Mouse (Mus musculus) urinary bladder, postnatal 10 days (tissue): ENCODE results near the gene Glrx5.

Source experiments
- DNase-seq: peaks from one replicate; pipeline ENCODE4 v3.0.0; 2022; ENCODE audit warnings: low spot score

Gene Glrx5

DNA sequence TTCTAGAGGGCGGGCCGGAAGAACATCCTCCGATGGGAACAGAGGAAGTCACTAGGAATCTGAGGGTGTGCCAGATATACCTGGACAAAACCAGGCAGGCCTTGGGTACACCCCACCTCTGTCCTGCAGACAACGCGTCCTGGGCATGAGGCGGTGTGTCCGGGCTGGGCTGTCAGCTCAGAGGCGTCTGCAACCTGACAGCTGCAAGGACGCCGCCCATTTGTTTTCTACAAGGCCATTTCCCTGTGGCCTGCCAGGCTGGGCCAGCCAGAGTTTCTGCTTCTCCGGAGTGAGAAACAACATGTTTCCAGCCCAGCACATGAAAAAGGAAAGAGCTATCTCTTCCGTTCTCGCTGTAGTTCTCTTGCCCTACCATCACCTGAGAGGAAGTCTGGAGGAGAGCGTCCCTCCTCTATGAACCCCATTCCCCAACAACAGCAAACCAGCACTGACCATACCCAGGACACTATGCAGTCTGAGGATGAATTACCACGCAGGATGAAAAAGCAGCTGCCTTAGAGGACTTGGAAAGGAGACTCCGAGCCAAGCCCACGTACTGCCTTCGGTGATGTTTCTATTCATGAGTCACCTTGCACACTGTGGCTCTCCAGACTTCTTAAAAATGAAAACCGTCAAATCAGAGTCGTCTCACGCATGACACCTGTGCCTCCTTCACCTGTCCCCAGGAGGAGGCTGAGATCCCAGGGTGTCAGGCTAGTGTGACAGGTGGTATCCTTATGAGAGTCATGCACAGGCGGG lies 27.4 kb upstream of the Glrx5 start:
- no peak for DNase-seq

DNA sequence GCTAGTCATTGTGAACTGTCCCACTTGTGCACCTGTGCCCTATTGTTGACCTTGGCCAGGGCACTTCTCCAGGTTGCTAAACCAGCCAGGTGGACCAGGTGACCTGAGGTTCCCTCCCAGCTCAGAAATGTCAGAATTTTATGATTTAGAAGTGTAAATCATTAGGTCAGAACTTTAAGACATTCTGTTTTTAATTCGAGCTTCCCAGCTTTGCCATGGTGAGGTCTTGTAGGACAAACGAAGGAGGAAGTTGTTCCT lies 26.8 kb upstream of the Glrx5 start:
- no peak for DNase-seq

DNA sequence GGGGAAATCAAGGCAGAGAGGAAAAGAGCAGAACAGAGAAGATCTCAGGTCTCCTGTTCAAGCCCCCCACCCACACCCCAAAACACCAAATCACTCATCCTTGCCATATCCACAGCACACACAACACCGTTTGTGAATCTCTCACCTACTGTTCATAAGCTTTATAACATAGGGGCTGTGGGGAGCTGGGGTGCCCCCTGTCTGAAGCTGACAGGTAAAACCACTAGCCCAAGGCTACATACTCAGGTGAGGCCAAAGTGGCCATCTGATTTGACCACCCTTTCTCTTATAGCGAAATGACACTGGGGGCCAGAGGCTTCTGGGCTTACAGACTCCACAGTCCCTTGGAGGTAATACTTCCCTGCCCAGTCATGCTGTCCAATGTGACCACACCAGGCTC lies 24.3 kb upstream of the Glrx5 start:
- no peak for DNase-seq

DNA sequence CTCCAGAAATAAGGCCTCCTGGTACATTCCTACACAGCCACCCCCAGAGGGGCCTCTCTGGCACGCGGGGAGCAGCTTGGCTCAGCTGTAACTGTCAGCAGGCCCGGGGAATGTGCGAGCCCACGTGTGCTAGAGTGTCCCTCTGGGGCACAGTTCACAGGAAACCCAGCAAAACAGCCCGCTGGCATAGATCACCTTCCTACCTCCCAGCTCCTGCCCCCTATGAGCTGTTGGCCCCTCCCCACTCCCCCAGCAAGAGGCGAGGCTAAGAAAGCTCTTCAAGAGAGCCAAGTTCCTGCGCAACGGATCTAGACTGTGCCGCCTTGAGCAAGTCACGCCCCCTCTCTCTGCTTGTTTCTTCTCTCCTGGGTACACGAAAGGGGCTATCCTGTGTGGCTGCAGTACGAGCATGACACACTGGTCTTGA lies 23.7 kb upstream of the Glrx5 start:
- no peak for DNase-seq

DNA sequence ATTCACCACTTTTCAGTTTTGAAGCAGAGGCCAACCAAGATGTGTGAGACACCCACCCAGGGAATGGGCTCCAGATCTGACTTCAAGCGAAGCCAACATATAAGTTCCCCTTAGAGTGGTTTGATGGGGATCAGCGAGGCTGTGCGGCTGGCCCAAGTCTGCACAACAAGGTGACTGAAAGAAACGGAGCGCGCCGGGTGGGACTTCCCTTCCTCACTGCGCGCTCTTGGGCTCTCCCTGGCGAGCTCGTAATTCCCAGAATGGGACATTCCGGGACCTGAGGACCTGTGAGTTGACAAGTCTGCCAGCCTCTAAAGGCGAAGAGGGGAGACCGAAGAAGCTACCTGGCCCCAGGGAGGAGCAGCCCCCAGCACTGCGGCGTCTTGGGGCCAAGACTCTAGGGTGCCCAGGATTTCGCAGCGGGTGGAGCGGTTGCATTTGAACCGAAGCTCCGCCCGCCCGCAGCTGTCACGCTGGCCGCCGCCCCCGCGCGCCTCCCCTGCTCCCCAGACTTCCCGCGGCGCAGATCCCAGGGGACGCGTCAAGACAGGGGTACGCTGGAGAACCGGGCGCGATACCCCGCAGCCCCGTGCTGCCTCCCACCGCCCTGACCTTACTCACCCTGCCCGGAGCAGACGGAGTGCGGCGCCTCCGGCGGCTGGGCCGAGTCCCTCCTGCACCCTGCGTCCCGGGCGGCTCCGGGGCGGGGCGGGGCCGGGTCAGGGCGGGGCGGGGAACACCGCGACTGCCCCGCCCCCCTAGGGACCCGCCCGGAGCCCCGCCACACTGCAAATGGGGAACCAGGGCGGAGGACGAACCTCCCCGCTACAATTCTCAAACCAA lies 22.9 kb upstream of the Glrx5 start, which contains the start of gene Syne3:
Gene Syne3 (minus strand): TSS at position 440 of the 843 bp plus-strand sequence.
- DNase-seq, result no peak

DNA sequence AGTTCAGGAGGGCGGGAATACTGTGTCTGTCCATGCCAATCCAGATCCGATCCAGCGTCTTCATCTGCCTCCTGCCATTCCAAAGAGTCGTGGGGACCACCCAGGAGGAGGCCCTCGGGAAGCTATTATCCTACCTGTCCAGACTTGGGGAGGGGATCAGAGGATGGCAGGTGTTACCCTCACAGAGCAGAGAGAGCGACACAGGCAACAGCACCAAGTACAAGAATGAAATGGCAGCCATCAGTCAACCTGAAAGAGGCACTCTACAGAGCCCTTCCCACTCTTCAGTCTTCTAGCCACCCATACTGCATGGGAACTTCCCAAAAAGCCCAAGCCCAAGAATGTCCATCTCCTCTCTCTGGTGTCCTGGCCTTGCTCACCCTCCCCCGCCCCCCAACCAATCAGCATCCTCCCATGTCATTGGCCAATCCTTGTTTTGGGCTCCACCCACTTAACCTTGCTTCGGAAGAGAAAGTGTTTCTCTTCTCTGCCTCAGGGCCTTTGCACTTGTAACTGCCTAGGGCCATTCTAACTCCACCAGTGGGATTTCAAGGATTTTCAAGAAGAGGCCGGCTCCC lies 22.2 kb upstream of the Glrx5 start:
- DNase-seq, result no peak

DNA sequence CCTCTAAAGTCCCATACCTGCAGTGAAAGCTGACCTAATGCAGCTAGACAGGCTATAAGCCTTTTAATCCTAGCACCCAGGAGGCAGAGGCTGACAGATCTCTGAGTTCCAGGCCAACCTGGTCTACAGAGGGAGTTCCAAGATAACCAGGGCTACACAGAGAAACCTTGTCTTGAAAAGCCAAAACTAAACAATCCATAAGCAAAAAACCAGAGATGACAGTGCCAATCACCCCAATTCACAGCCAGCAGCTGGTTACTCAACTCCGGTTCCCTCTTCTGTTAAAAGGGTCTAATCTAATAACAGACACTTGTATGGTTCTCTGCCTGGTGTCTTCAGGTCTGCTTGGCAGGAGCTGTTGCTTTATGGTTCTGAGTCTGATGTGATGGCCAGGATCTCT lies 20.9 kb upstream of the Glrx5 start:
- no peak for DNase-seq

DNA sequence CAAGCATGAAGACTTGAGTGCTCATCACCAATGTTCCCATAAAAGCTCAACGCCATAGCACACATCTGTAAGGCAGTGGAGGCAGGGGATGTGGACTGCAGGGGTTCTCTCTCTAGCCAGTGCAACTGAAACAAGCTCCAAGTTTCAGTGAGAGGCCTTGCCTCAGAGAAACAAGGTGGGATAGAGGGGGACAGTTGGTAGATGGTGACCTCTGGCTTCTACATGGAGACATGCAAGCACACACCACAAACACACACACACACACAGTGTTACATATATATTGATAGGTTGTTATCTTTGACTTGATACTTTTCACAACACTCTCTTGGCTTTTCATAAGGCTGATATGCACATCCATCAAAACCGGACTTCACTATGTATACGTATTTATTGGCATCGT lies 20.2 kb upstream of the Glrx5 start:
- DNase-seq, result no peak

DNA sequence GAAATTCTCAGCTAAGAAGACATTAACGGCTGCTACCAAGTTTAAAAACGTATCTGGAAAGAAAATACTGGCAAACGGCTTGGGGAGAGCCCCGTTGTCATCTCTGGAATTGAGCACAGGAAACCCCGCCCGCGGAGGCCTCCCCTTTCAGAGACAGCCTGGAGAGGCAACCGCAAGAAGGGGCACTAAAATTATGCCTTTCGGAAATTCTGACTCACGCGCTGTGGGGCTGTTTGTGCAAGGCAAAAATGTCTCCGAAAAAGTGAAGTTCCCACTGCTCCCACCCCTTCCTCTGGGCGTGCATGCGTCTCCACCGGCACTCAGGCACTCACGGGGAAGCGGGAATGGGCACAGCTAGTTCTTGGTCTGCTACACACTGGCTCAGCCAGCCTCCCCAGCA lies 19.4 kb upstream of the Glrx5 start:
- DNase-seq, result no peak

DNA sequence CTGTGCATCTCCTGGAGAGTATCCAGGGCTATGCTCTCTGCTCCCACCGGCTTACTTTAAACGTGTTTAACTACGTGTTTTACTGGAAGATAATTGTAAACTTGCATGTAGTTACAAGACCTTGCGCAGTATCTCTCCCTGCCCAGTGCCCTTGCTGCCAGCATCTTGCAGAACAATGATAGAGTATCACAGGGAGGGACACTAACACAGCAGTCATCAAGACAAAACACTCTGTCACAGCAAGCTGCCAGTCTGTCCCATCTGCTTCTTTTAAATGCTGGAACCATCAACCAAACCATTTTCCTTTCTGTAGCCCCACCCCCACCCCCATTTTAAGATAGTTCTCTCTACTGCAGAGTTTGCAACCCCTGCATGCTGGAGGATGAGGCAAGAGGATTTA lies 16.3 kb upstream of the Glrx5 start:
- DNase-seq, result no peak

DNA sequence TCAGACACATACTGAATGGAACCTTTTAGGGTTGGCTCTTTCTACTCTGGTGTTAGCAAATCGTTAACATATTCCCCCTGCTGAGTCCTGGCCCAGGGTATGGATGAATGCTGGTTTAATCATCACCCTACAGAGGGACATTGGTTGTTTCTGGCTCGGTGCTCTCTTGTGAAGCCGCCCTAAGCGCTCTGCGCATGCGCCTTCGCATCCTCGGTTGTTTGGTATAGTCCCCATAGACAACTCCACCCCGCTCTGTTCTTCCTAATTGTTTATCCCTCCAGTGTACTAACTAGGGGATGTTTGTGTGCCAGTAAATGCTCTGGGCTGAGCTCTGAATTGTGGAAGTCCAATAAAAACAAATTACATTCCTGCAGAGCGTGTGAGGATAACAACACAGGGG lies 15.8 kb upstream of the Glrx5 start:
- DNase-seq, result no peak

DNA sequence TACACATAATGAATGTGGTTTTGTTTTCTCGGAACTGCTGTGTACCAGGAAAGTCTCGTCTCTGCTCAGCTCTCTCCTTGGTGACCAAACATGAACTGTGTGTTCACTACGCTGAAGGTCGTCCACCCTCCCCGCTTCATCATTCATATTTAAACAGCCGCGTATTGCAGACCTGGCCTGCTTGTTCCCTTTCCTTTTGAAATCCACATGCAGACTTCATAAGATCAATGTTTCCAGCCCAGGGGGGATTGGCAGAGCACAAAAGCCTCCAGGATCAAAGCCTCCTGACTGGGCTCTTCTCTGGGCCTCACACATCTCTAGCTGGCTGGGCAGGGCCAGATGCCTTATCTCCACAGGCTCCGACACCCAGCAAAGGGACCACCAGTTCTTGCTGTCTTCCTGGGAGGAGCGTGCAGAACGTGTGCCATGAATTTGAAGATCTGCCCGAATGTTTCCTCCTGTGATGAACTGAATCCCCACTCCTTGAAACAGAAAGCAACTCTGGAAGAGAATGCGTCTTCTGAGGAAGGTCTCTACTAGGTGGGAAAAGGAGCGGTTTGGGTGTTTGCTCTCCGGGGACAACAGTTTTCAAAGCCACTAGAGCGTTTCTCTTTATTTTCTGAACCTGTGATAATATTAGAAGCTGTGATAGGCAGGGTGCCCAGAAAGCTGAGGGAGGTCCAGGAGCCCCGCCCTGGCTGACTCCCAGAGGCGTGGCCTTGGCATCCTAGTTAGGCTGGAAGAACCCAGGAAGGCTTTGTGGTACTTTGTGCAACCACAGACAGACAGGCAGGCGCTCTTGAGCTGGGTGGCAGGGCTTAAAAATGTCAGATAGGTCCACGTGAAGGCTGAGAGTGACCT lies 12.9 kb upstream of the Glrx5 start:
- DNase-seq, result no peak

DNA sequence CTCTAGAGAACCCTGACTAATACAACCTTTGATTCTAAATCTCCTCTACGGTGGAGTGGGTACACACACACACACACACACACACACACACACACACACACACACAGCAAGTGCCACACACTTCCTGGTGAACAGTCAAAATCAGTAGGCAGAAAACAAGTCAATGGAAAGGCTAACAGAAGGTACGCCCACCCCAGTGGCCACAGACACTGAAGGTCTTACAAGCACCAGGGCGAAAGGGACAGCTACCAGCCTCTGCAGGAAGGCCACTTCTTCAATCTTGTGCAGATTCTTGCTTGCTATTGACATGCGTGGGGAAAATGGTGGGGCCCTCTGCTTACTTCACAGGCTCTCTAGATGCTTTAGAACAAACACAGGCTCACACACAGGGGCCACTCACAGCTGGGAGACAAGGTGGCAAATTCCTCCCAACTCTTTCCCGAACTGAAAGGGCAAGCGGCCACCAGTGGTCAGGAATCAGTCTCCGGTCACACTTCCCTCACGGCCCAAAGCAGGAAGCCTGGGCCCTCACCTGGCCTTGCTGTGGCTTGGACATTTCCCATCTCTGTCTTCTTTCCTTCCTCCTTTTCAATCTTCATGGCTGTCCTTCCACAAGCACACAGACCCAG lies 10.9 kb upstream of the Glrx5 start:
- no peak for DNase-seq

DNA sequence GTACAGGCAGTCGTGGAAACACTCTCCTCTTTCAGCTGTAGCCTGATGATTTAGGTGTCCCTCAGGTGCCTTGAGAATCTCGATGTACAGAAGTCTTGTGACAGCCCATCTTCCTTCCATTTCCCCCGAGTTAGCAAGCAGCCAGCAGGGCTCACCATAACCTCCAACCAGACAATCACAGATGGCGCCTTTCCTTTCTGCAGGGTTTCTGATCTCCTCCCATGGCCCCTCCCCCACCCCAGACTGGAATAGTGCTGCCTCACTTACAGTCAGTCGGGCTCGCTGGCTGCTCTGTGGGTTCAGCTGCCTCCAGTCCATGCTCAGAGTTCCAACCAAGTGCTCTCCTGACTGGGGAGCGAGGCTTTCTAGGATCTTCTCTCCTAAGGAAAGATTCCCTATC lies 10.3 kb upstream of the Glrx5 start:
- no peak for DNase-seq

DNA sequence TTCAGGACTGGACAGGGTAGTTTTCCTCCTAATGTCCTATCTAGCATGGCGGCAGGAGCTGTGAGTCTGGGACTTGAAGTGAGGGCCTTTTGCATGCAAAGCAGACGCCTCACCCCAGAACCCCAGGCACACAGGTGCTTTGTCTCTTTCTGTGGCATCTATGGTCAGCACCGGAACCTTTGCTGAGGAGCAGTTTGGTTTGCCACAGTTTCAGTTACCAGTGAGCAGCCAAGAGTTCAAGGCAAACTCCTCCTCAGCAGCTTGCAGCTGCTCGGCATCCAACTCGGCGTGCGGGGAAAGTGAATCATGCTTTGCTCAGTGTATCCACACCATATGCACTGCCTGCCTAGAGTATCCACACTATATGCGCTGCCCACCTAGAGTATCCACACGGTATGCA lies 9.7 kb upstream of the Glrx5 start:
- DNase-seq, result no peak

DNA sequence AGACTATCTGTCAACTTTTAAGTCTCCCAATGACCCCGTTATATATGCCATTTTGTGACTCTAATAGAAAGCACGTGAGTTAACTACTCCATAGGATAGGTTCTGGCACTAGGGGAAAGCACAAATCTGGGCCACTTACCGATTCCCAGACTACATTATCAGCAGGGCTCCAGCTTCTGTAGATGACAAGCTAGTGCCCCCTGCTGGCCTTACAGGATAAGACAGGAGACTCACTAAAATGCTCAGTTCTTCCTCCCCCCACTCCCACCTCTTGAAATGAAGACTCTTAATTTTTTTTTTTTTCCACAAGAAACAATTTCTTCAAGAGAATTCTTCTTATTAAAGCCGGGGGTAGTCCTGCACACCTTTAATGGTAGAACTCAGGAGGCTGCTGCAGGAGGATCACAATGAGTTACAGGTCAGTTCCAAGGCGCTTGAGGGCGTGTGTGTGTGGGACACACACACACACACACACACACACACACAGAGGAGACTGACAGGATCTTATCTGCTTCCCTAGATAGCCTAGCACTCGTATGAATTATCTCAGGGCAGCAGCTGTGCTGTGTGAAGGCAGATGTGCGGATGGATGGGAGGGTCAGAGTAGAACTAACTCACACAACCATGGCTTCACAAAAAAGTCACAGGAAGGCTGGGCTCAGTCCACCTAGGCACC lies 7.1 kb upstream of the Glrx5 start:
- DNase-seq, result no peak

DNA sequence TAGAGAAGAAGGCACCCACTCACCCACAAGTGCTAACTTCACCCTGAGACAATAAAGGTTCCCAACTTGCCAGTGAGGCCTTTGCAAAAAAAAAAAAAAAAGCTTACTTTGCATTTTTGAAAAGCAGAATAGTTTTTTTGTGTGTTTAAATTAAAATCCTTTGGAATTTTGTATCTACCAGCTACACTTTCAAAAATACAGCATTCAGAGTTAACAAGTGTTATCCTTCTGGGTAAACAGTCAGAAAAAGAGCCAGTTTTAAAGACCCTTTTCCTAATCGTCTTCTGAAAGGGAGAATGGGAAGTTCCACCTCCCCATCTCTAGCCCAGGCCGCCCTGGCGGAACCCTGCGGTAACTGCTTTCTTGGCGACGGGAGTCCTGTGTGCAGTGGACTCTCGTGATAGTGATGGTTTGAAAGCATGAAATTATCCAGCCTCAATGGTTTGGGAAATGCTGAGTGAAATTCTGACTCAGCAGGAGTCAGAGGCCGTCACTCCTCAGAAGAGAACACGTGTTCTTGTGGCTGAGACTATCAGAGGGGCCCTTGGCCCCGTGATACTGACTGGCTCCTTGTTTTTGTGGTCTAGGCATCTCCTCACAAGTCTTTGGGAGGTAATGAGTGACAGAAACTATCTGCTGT lies 6.4 kb upstream of the Glrx5 start:
- DNase-seq, result no peak

DNA sequence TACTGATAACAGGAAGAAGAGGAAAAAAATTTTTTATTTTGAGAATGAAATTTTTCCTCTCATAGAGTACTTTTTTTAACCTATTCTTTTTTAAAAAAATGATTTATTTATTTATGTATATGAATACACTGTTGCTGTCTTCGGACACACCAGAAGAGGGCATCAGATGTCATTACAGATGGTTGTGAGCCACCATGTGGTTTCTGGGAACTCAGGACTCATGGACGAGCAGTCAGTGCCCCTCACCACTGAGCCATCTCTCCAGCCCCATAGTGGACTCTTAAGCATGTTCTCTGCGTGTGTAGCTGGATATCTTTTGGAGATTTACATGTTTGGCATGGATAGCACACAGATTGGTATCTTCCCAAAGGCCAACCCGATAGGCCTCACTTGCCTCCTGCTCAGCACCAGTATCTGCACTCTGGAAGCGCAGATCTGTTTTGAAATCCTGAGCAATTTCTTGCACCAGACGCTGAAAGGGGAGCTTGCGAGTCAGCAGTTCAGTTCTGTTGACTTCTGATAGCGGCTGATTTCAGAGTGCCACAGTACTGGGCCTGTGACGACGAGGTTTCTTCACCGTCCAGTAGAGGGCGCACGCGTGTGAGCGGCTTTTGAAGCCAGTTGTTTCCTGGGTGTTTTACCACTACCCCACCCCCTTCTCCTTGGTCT lies 5.0 kb upstream of the Glrx5 start:
- no peak for DNase-seq

DNA sequence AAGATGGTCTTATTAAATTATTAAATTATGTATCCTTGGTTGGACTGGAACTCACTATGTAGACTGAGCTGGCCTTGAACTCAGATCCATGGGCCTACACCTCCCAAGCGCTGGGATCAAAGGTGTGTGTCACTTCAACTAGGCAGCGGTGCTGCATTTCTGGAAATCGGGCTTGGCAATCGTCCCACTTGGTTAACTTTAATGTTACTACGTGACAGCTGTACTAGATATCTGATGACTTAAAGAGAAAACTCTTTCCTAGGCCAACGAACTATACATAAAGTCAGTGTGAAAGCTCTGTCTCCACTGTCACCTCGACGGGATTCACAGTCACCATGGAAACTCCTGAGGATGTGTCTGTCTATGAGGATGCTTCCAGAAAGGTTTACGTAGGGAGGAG lies 2.6 kb upstream of the Glrx5 start:
- DNase-seq, result no peak
